Mouse (Mus musculus) olfactory bulb, adult 2 months (tissue): ENCODE measurements around the gene Cars.
"Not testable (repeated sequence)": the region's sequence is repeated elsewhere in the genome, so short reads cannot be mapped to it uniquely, and the experiment has no call there.

Experiments used
- CTCF ChIP-seq: fragments of 200-500 bp; IDR thresholded peaks from 2 replicates; pipeline ENCODE4 v1.5.1; 2012; ENCODE audit warnings: low read depth, mild to moderate bottlenecking, low read length, moderate library complexity; ENCODE audit not compliant: insufficient read depth
- POLR2A ChIP-seq: fragments of 200-500 bp; IDR thresholded peaks from 2 replicates; pipeline ENCODE4 v1.6.1; 2012; ENCODE audit warnings: mild to moderate bottlenecking, low read depth, low read length, moderate library complexity; ENCODE audit not compliant: insufficient read depth

GRCm38 (mm10) chr7:143643949-143644348 lies 44.1 kb upstream of the Cars start:
- not testable (repeated sequence) for TF ChIP-seq CTCF, POLR2A
